Comparison of ENCODE assay signal across 16 mouse cellular contexts in genomic region chr11:93639410-93639809, GRCm38 (mm10).
"Had no signal": no experiment of that assay in that cellular context is flagged by ENCODE, and none has a peak within 500 bp of the region (broad histone marks: within the 10 kb centered on the region; RNA-seq: fewer than 3 reads in every experiment).

No protein-coding gene starts in this region.

- H3K9ac ChIP-seq: kidney, embryonic 15.5 days; liver, embryonic 13.5 days; midbrain, embryonic 12.5 days; neural tube, embryonic 13.5 days had no signal

- H3K27me3 ChIP-seq: kidney, embryonic 15.5 days; liver, embryonic 13.5 days; midbrain, embryonic 12.5 days; neural tube, embryonic 13.5 days had no signal

- H3K4me3 ChIP-seq: kidney, embryonic 15.5 days; left cerebral cortex, adult 2 months; liver, embryonic 13.5 days; midbrain, embryonic 12.5 days; myocyte; neural tube, embryonic 13.5 days had no signal

- H3K4me1 ChIP-seq: kidney, embryonic 15.5 days; liver, embryonic 13.5 days had no signal

- H3K4me2 ChIP-seq: kidney, embryonic 15.5 days; liver, embryonic 13.5 days; midbrain, embryonic 12.5 days; neural tube, embryonic 13.5 days had no signal

- DNase-seq: kidney, postnatal 10 days; kidney, postnatal 36 days; layer of hippocampus, postnatal 36 days; liver, embryonic 13.5 days; lung, adult 2 months; thymus, adult 2 months; thymus, postnatal 14 days; thymus, postnatal 4 days had no signal

- H3K36me3 ChIP-seq: kidney, embryonic 15.5 days; liver, embryonic 13.5 days; midbrain, embryonic 12.5 days; neural tube, embryonic 13.5 days had no signal

- ATAC-seq: midbrain, embryonic 16.5 days had no signal

- H3K27ac ChIP-seq: kidney, embryonic 15.5 days; left cerebral cortex, adult 2 months; liver, embryonic 13.5 days; macrophage; midbrain, embryonic 12.5 days; neural tube, embryonic 13.5 days; stomach, postnatal 0 days had no signal

- H3K9me3 ChIP-seq: kidney, embryonic 15.5 days; liver, embryonic 13.5 days; midbrain, embryonic 12.5 days; neural tube, embryonic 13.5 days had no signal
